Mouse (Mus musculus): ENCODE data around the gene Cntn2.

GRCm38 (mm10) chr1:132571613-132572012 lies 28.6 kb upstream of the Cntn2 start:
- no peak for TF ChIP-seq TAL1 (IDR thresholded peaks at IDR 0.05; ENCODE audit: low read length)
- TF ChIP-seq GATA1 (IDR thresholded peaks at IDR 0.05; ENCODE audit: low read length): no peak
